Mouse (Mus musculus) adrenal gland, adult 18-20 months (tissue): ENCODE measurements around the gene Hoxa4. TPM values are rescaled to one million over a fixed set of nuclear protein-coding genes. Genes with fewer than 3 reads are reported as not detected.

ENCODE experiments used
- DNase-seq, 2 experiments: peaks; one replicate each; pipeline ENCODE4 v3.0.0; 2021 to 2022; ENCODE audit warnings: low spot score in 2 of 2
- microRNA-seq, 2 experiments: library from miRNA; unstranded; fragments of <30 nt; microRNA quantifications; one replicate each; pipeline ENCODE4 v1.2.0; 2021; ENCODE audit warnings: borderline number of aligned reads in 2 of 2
- total RNA-seq, 2 experiments: library from RNA; stranded (reverse); gene quantifications; 1 replicate in 1 of 2; 2 replicates in 1 of 2; pipeline ENCODE4 v1.2.3; 2021

The Hoxa4 gene
- total RNA-seq, 2 experiments from 2014 or later: 1.8 to 3.1 TPM

GRCm38 (mm10) chr6:52155471-52155870 lies 36.1 kb downstream of the Hoxa4 start:
- DNase-seq: no peak

- no peak for DNase-seq
Measured at GRCm38 (mm10) chr6:52154044-52154443, 37.5 kb downstream of the Hoxa4 start.

- no peak for DNase-seq
Measured at GRCm38 (mm10) chr6:52153270-52153669, 38.3 kb downstream of the Hoxa4 start.

- DNase-seq: no peak
Measured at GRCm38 (mm10) chr6:52152226-52153193, 39.0 kb downstream of the Hoxa4 start.

- no peak for DNase-seq
Measured at GRCm38 (mm10) chr6:52151571-52151970, 40.0 kb downstream of the Hoxa4 start.

- DNase-seq: no peak
Measured at GRCm38 (mm10) chr6:52150401-52150966, 41.1 kb downstream of the Hoxa4 start.

Small RNA genes within 50 kb of the gene (microRNA-seq; reads per million reads assigned to microRNA genes)
- gene Mir196b: 296 to 363 reads per million in 2 experiments

Other genes with a start within 250 kb of the Hoxa4 start
- gene Skap2, start 179.2 kb downstream of the Hoxa4 start, total RNA-seq: 10 to 100 TPM; 43.6 to 59.0 TPM
- under 1 TPM; 0.29 to 0.43 TPM for gene Hoxa1, start 33.4 kb downstream of the Hoxa4 start, total RNA-seq
- gene Hoxa2, start 26.9 kb downstream of the Hoxa4 start, total RNA-seq: 1 to 10 TPM in 1 of 2 experiments, under 1 TPM in 1; 0.96 to 1.3 TPM
- under 1 TPM; 0.13 to 0.33 TPM for gene 5730596B20Rik, start 14.3 kb downstream of the Hoxa4 start, total RNA-seq
- gene Hoxa5, start 12.8 kb upstream of the Hoxa4 start, total RNA-seq: 10 to 100 TPM; 13.3 to 20.2 TPM
- gene Hoxa6, start 17.0 kb upstream of the Hoxa4 start, total RNA-seq: 1 to 10 TPM; 1.9 to 4.7 TPM
- gene Hoxa3, start 21.6 kb upstream of the Hoxa4 start, total RNA-seq: 1 to 10 TPM; 2.8 to 4.0 TPM
- gene Gm28308, start 21.6 kb upstream of the Hoxa4 start, total RNA-seq: not detected
- 10 to 100 TPM; 15.1 to 19.3 TPM for gene Hoxa7, start 30.1 kb upstream of the Hoxa4 start, total RNA-seq
- gene Hoxa9, start 39.3 kb upstream of the Hoxa4 start, total RNA-seq: under 1 TPM; 0.19 to 0.30 TPM
- gene Hoxa10, start 49.1 kb upstream of the Hoxa4 start, total RNA-seq: under 1 TPM in 1 of 2 experiments, not detected in 1; 0.13 TPM
- not detected for gene Hoxa11, start 54.1 kb upstream of the Hoxa4 start, total RNA-seq
- gene Hoxa13, start 69.1 kb upstream of the Hoxa4 start, total RNA-seq: not detected
- gene Evx1, start 121.7 kb upstream of the Hoxa4 start, total RNA-seq: not detected